Mouse (Mus musculus): ENCODE measurements around the gene Gm5622.
A peak's percentile ranks its signal among the peaks of the same experiment; 100 is the strongest.
"Not testable (repeated sequence)": the region's sequence is repeated elsewhere in the genome, so short reads cannot be mapped to it uniquely, and the experiment has no call there.

Gm5622 gene

GRCm38 (mm10) chr14:51552490-51552889 is at the start of gene Gm5622:
Gene Gm5622, plus strand, starts transcription at chr14:51552790.
- no peak for DNase-seq

- no peak for DNase-seq
Measured at GRCm38 (mm10) chr14:51507416-51507815, 45.2 kb upstream of the Gm5622 start.

- not testable (repeated sequence) for DNase-seq
Measured at GRCm38 (mm10) chr14:51573963-51574362, 21.4 kb downstream of the Gm5622 start, which contains the start of gene Gm17175. Gene Gm17175, minus strand, starts transcription at chr14:51574063.

GRCm38 (mm10) chr14:51592039-51592438 is 39.4 kb downstream of the Gm5622 start, which contains the start of gene Gm17174:
Gene Gm17174, minus strand, starts transcription at chr14:51592139.
- DNase-seq = not testable (repeated sequence)

- DNase-seq = no peak
Measured at GRCm38 (mm10) chr14:51611210-51611609, 58.6 kb downstream of the Gm5622 start, which contains the start of gene Gm17078. Gene Gm17078, minus strand, starts transcription at chr14:51611310.

- DNase-seq = peak; percentile 3
Measured at GRCm38 (mm10) chr14:51632426-51632825, 79.8 kb downstream of the Gm5622 start.

- not testable (repeated sequence) for DNase-seq
Measured at GRCm38 (mm10) chr14:51635566-51635965, 83.0 kb downstream of the Gm5622 start, which contains the start of gene Gm4181. Gene Gm4181, minus strand, starts transcription at chr14:51635666.

- DNase-seq = no peak
Measured at GRCm38 (mm10) chr14:51677269-51677668, 124.7 kb downstream of the Gm5622 start.

GRCm38 (mm10) chr14:51695368-51695767 is 142.8 kb downstream of the Gm5622 start, which contains the start of gene Gm17079:
Gene Gm17079, minus strand, starts transcription at chr14:51695468.
- not testable (repeated sequence) for DNase-seq

Measured in kidney, adult 11 months (tissue).